Mouse (Mus musculus) hindbrain, embryonic 14.5 days (tissue): ENCODE measurements around the gene Map3k13. TPM values are rescaled to one million over a fixed set of nuclear protein-coding genes. Genes with fewer than 3 reads are reported as not detected.
"Not testable (repeated sequence)": the region's sequence is repeated elsewhere in the genome, so short reads cannot be mapped to it uniquely, and the experiment has no call there.

Source experiments
- ATAC-seq: fragments of 200-750 bp; cut with Nextera tagmentation; 2 replicates; pipeline ENCODE4 v1.8.0; 2017; ENCODE audit warnings: moderate number of reproducible peaks, mild to moderate bottlenecking, moderate TSS enrichment, moderate library complexity; ENCODE audit not compliant: low FRiP score
- DNase-seq: peaks from one replicate; pipeline ENCODE4 v3.0.0-alpha.2; 2015; ENCODE audit warnings: low spot score
- H3K27ac ChIP-seq: fragments of 300-500 bp; sonication (generic); 2 replicates; pipeline ENCODE4 v1.5.1; 2014; ENCODE audit warnings: mild to moderate bottlenecking, moderate library complexity
- H3K27me3 ChIP-seq: fragments of 300-500 bp; sonication (generic); 2 replicates; pipeline ENCODE4 v1.6.1; 2014; ENCODE audit warnings: mild to moderate bottlenecking, low read length, mixed read lengths; ENCODE audit not compliant: control insufficient read depth, insufficient read depth
- H3K36me3 ChIP-seq: fragments of 300-500 bp; sonication (generic); replicated peaks from 2 replicates; pipeline ENCODE4 v1.6.1; 2014; ENCODE audit not compliant: control insufficient read depth, insufficient read depth
- H3K4me1 ChIP-seq: fragments of 300-500 bp; sonication (generic); replicated peaks from 2 replicates; pipeline ENCODE4 v1.6.1; 2014; ENCODE audit warnings: antibody characterized with exemption, low read length, mixed read lengths; ENCODE audit not compliant: control insufficient read depth, insufficient read depth
- H3K4me2 ChIP-seq: fragments of 300-500 bp; sonication (generic); replicated peaks from 2 replicates; pipeline ENCODE4 v1.6.1; 2014; ENCODE audit warnings: mild to moderate bottlenecking, moderate library complexity
- H3K4me3 ChIP-seq: fragments of 300-500 bp; sonication (generic); replicated peaks from 2 replicates; pipeline ENCODE4 v1.5.1; 2014; ENCODE audit warnings: mild to moderate bottlenecking, low read length
- H3K9ac ChIP-seq: fragments of 300-500 bp; sonication (generic); 2 replicates; pipeline ENCODE4 v1.6.1; 2014
- H3K9me3 ChIP-seq: fragments of 300-500 bp; sonication (generic); 2 replicates; pipeline ENCODE4 v1.6.1; 2016; ENCODE audit warnings: low read length; ENCODE audit not compliant: control insufficient read depth
- WGBS: fragments of 180-500 bp; shearing (Covaris S2); extraction: QIAGEN DNeasy Blood & Tissue Kit; methylation state at CpG from one replicate; pipeline ENCODE4 v1.1.7; 2014; 5-methylcytosine and 5-hydroxymethylcytosine counted together
- polyA plus RNA-seq: library from polyadenylated mRNA; unstranded; fragments of >200 nt; fragmentation: Nextera tagmentation; extraction: Ambion mirVana; gene quantifications from 2 replicates; pipeline ENCODE4 v1.2.1, GENCODE M21; 2014

Gene Map3k13
- polyA plus RNA-seq, 1 experiment from 2014 or later: 8.3 TPM

DNA sequence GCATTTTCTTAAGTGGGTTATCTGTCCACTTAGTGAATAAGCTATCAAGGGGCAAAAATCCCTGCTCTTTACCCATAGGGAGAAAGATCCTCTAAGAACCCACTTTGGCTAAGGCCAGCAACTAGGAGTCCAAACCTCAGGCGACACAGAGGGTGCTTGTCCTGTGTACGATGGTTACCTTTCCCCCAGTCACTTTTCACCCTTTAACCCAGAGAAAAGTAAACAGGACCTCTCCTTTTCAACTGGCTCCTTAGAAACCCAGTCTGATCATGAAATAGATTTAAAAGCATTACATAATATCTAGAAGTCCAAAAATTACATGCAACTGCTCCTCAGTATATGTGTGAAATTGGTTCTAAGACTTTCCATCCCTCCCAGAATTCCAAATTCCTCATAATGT is 11.3 kb upstream of the Map3k13 start:
- Histone ChIP-seq H3K27me3 (no peaks in the 10 kb centered on the region), H3K4me1 (0 out of 2 replicates have a peak, but pooled peaks cover 8% of the 10 kb centered on the region), H3K9ac (no peak overlapping the region), H3K4me2 (no peak overlapping the region), H3K27ac (no peak overlapping the region), H3K4me3 (no peak overlapping the region), H3K36me3 (no peaks in the 10 kb centered on the region), H3K9me3 (no peaks in the 10 kb centered on the region)
- ATAC-seq (no peak), DNase-seq (no peak)
- 84% methylated on average over 2 of the region's 2 CpGs for WGBS

DNA sequence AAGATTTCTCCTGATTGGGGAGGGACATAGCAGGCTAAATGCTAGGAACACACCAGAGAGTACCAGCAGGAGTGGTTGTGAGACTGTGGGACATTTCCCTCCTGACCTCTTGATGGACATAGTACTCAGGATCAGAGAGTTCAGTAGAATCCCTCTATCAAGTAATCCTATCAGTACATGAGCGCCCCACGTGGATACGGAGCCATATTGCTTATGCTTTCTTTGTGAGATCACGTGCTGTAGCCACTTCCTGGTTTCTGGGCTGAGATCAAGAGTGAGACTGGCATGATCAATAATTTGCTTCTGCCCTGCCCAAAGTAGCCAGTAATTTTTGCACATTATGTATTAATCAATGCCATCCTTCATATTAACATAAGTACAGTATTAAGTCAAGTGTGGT is 9.1 kb upstream of the Map3k13 start:
- no peak for DNase-seq
- no peak overlapping the region for H3K9ac ChIP-seq
- no peak overlapping the region for H3K4me2 ChIP-seq
- no peak overlapping the region for H3K27ac ChIP-seq
- no peaks in the 10 kb centered on the region for H3K27me3 ChIP-seq
- H3K9me3 ChIP-seq: no peaks in the 10 kb centered on the region
- 73% methylated on average over 4 of the region's 4 CpGs for WGBS
- H3K4me3 ChIP-seq: no peak overlapping the region
- 0 out of 2 replicates have a peak, but pooled peaks cover 8% of the 10 kb centered on the region for H3K4me1 ChIP-seq
- no peak for ATAC-seq
- H3K36me3 ChIP-seq: no peaks in the 10 kb centered on the region

DNA sequence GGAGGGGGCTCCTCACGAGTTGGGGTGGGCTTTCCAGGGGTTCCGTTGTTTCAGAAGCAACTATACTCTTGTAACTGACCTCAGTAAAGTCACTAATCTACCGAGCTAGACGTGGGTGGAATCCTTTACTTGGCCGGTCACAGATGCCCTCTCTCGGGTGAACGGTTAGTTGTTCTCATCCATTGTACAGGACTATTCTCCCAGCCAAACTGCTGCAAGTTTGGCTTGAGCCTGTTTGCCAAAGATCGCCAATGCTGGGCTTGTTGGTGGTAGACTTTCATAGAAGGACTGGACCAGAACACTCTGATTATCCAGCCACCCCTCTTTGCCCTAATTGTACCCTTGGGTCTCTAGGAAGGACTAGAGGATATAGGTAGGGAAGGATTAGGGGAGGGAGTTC is 7.8 kb upstream of the Map3k13 start:
- Histone ChIP-seq H3K36me3 (no peaks in the 10 kb centered on the region), H3K27ac (no peak overlapping the region), H3K9me3 (no peaks in the 10 kb centered on the region), H3K27me3 (no peaks in the 10 kb centered on the region), H3K4me2 (no peak overlapping the region), H3K4me1 (0 out of 2 replicates have a peak, but pooled peaks cover 8% of the 10 kb centered on the region), H3K9ac (no peak overlapping the region), H3K4me3 (no peak overlapping the region)
- no peak for DNase-seq
- no peak for ATAC-seq
- 91% methylated on average over 8 of the region's 8 CpGs for WGBS

DNA sequence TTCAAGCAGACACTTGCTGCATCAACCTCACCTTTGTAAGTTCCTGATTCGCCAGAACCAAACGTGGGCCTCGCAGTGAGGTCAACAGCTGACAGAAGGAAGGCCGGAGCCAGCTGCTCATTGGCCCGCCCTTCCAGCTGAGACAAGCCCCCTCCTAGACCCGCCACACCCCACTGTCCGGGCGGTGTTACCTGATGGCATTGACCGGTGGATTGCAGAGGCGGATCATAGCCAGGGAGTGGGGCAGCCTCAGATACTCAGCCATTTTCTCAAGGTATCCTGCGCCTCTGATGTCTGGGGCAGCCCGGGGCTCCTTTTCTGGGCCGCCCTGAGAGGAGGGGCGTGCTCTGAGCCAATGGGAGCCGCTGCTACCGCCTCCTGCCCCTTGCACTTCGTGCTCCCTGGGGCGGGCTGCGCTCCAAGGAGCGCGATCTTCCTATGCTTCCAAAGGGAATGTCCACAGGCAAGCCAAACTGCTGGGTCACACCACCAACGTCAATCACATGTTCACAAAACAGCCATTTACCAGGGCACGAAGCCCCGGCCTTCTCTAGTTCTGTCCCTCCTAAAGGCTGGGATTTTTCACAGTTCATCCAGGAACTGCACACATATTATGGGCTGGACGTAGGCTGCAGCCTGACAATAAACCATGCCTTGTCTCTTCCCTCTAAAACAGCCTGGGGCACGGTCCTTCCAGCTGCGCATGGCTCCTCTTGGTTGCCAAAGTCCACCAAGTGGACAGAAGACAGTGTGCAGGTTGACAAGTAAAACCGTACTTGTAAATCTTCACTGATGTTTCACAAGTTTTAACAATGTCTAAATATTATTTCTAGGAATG is 6.4 kb upstream of the Map3k13 start, which contains the start of gene Ehhadh:
Gene Ehhadh (minus strand): TSS at position 292 of the 838 bp plus-strand sequence.
- no peaks in the 10 kb centered on the region for H3K27me3 ChIP-seq
- peak; percentile 94 for ATAC-seq
- peak; percentile 26 for DNase-seq
- peak within 1 kb of the TSS; percentile 59 for H3K9ac ChIP-seq
- 0 out of 2 replicates have a peak, but pooled peaks cover 8% of the 10 kb centered on the region for H3K4me1 ChIP-seq
- H3K9me3 ChIP-seq: no peaks in the 10 kb centered on the region
- no peaks in the 10 kb centered on the region for H3K36me3 ChIP-seq
- H3K27ac ChIP-seq: 0 out of 2 replicates have a peak within 1 kb of the TSS, but pooled peaks have one; percentile 10
- H3K4me2 ChIP-seq: peak within 1 kb of the TSS; percentile 62
- H3K4me3 ChIP-seq: peak within 1 kb of the TSS; percentile 38
- 9% methylated on average over 28 of the region's 28 CpGs for WGBS

DNA sequence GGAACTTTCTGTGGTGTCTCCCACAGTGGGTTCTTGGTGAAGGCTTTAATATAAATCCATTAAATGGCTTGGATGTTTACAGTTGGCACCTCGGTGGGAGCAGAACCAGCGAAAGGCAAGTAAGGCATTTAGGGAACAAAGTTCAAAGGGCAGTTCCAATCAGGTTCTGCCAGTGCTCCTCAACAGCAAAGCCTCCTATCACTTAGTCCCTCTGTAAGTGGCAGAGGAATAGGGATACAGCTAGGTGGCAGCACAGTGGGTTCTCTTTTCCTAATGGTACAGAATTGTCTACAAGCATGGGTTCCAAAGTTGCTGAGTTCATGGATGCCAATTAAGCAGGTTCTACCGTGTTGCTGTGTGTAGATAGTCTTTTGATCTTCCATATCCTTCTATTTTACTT is 5.6 kb upstream of the Map3k13 start:
- 57% methylated on average over 3 of the region's 3 CpGs for WGBS
- no peaks in the 10 kb centered on the region for H3K36me3 ChIP-seq
- H3K4me3 ChIP-seq: no peak overlapping the region
- 0 out of 2 replicates have a peak, but pooled peaks cover 8% of the 10 kb centered on the region for H3K4me1 ChIP-seq
- H3K9ac ChIP-seq: no peak overlapping the region
- no peak overlapping the region for H3K4me2 ChIP-seq
- H3K9me3 ChIP-seq: no peaks in the 10 kb centered on the region
- H3K27me3 ChIP-seq: no peaks in the 10 kb centered on the region
- ATAC-seq: no peak
- H3K27ac ChIP-seq: no peak overlapping the region
- DNase-seq: no peak

DNA sequence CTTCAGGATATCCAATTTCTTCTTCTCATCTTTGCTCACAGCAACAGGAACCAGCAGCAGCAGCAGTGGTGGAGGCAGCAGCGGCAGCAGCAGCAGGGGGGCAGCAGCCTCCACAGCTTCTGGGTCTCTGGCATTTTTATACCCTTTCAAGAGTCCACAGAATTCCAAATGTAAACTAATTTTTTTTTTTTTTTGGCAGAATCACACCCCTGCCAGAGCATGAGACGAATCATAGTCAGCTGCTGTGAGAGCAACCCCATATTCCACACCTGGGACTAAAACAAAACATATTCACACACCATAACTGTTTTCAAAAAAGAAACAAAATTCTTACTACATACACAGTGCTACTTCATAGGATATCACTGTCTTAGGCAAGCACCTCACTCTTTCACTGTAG is 5.0 kb upstream of the Map3k13 start:
- no peak overlapping the region for H3K4me3 ChIP-seq
- 0 out of 2 replicates have a peak, but pooled peaks cover 8% of the 10 kb centered on the region for H3K4me1 ChIP-seq
- ATAC-seq: no peak
- no peaks in the 10 kb centered on the region for H3K36me3 ChIP-seq
- DNase-seq: no peak
- no peaks in the 10 kb centered on the region for H3K9me3 ChIP-seq
- no peak overlapping the region for H3K27ac ChIP-seq
- WGBS: 75% methylated on average over 2 of the region's 2 CpGs
- no peak overlapping the region for H3K9ac ChIP-seq
- no peak overlapping the region for H3K4me2 ChIP-seq
- no peaks in the 10 kb centered on the region for H3K27me3 ChIP-seq

DNA sequence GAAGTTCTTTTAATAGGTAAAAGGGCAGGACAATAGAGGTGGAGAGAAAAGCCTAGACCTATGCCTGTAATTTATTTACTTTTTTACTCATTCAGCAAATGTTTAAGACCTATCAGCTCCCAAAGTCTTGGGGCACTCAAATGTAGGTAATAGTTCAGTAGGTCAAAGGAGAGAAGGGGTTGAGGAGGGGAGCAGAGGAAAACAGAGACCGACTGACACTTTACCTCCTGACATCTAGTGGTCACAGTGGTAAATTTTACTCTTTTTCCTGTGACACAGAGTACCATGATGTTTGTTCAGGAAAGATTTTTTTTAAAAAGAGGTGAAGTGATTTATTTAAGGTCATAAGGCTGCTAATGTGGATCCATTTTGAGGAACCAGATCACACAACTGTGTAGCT is 3.7 kb upstream of the Map3k13 start:
- Histone ChIP-seq H3K9me3 (no peaks in the 10 kb centered on the region), H3K4me1 (peaks cover 13% of the 10 kb centered on the region; the same call in 1 of the 2 replicates), H3K27ac (no peak overlapping the region), H3K4me3 (no peak overlapping the region), H3K36me3 (no peaks in the 10 kb centered on the region), H3K9ac (no peak overlapping the region), H3K4me2 (no peak overlapping the region), H3K27me3 (no peaks in the 10 kb centered on the region)
- 9% methylated on average over 1 of the region's 1 CpGs for WGBS
- DNase-seq (no peak), ATAC-seq (no peak)

DNA sequence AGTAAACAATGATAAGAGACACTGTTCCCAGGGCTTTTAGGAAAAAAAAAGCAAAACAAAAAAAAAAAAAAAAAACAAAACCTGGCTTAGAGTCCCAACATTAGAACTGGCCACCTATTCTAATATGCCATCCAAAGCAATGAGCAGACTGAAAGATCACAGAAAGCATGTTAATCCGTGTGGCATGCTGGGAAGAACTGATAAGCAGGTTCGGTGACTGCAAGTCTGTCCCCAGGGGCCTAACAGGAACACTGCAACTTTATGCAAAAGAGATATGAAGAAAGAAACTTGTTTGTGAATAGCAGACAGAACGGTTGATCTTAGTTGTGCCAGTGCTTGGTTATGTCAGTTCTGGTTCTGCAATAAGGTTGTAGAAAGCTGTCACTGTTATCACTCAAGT is 2.4 kb upstream of the Map3k13 start:
- ATAC-seq (no peak), DNase-seq (no peak)
- H3K4me1 ChIP-seq: peaks cover 15% of the 10 kb centered on the region; the same call in 1 of the 2 replicates
- H3K27ac ChIP-seq: no peak overlapping the region
- H3K4me3 ChIP-seq: no peak overlapping the region
- H3K9ac ChIP-seq: no peak overlapping the region
- no peaks in the 10 kb centered on the region for H3K9me3 ChIP-seq
- H3K27me3 ChIP-seq: no peaks in the 10 kb centered on the region
- H3K36me3 ChIP-seq: no peaks in the 10 kb centered on the region
- H3K4me2 ChIP-seq: no peak overlapping the region
- WGBS: 58% methylated on average over 3 of the region's 3 CpGs

DNA sequence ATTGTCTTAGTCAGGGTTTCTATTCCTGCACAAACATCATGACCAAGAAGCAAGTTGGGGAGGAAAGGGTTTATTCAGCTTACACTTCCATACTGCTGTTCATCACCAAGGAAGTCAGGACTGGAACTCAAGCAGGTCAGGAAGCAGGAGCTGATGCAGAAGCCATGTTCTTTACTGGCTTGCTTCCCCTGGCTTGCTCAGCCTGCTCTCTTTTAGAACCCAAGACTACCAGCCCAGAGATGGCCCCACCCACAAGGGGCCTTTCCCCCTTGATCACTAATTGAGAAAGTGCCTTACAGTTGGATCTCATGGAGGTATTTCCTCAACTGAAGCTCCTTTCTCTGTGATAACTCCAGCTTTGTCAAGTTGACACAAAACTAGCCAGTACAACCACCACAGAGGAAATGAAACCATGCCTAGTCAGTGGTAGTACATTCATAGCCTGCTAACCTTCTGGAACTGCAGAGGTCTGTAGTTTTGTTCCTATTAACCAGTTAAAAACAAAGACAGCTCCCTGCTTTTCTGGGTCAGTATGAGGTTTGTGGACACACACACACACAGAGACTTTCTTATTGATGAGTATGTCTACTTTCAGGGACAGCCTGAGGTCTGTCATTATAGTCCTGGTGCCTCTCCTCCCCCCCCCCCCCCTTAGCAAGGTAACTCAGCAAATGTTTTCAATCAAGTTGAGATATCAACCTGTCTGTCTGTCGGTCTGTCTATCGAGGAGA is 901 bp upstream of the Map3k13 start:
- H3K36me3 ChIP-seq, H3K9me3 ChIP-seq, ATAC-seq, DNase-seq, H3K4me1 ChIP-seq, H3K27me3 ChIP-seq: not testable (repeated sequence)
- peak overlapping the region; percentile 85; the same call in 1 of the 2 replicates for H3K9ac ChIP-seq
- H3K27ac ChIP-seq: peak overlapping the region; percentile 88
- 55% methylated on average over 2 of the region's 2 CpGs for WGBS
- peak overlapping the region; percentile 76 for H3K4me3 ChIP-seq
- H3K4me2 ChIP-seq: peak overlapping the region; percentile 73
